Mouse (Mus musculus) kidney, adult 18-20 months (tissue): ENCODE measurements at regions not wholly inside any gene's neighbourhood (a gene's known extent, or its start where the extent isn't known, plus 50 kb on each side); places are given as distances from the start of the nearest gene placed in this dataset.

Experiments
- DNase-seq: peaks from one replicate; pipeline ENCODE4 v3.0.0; 2021

DNA sequence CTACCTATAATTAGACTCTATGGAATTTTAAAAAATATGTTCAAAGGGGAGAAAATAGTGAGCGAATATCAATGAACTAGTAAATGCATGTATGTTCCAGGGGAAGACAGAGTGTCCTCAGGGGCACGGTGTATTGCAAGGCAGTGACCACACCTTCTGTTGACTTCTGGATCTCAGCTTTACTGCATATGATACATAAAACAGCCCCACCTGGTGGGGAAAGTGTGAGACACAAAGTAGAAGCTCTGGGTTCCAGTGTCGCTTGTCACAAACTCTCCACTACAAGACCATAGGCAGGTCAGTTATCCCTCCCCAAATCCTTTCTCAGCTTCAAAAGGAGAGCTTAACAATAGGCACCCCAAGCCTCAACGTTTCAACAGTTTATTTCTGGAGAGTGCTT is 168.8 kb downstream of the Gm11361 start:
- no peak for DNase-seq

DNA sequence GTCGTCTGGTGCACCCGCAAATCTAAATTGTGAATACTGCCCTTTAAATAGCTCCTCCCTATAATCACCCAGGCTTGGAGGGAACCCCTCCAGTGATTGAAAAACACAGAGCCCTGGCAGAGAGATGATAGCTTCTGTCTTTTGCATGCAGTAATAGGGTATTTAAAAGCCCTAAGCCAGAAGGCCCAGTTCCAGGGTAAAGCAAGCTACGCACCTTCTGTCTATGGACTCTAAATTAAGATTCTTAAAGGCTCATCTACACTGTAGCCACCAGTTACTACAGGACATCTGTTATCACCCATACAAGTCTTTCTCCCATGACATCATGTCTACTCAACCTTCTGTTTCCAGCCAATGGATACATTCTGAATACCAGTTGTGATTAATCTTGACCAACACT is 167.8 kb downstream of the Gm11361 start:
- DNase-seq, result no peak

DNA sequence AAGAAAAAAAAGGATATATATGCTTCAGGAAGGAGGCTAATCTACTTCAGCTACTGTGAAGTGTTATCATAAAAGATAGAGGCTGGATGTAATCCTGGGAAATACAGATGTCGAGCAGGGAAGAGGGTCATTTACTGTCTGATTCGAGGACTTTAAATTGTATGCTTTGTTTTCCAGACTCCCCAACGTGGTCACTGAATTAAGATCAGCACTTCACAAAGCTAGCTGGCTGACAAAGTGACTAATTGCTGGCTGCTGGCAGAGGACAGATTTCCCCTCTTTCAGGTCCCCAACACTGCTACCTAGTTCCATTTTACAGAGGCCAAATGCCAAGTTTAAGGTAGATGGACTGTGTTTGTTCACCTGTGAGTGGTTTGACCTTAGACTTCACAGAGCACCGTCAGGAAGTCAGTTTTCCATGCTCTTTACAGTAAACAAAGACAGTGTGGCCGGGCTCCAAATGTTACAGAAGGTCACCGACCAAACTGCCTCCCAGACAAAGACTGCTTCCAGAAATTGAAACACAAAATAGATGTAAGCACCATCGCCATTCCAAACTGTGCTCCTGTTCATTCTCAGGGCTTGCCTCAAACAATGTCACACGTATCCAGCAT is 167.2 kb downstream of the Gm11361 start:
- DNase-seq, result peak; percentile 16

DNA sequence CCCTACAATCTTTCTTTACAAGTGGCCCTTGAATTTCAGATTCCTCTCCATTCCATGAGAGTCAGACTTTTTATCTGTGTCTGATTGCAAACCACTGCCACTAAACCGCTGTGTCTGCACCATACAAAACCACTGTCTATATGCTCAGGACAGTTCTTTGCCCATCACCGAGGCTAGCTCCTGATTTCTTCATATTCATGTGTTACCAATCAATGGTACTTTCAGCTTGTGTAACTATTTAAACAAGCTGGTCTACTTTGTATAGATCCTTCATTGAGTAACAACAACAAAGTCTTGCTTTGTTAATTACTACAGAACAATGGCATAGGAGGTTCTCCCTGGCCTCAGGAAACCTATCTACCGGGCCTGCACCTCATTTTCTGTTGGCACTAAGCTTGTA is 164.0 kb downstream of the Gm11361 start:
- DNase-seq, result no peak

DNA sequence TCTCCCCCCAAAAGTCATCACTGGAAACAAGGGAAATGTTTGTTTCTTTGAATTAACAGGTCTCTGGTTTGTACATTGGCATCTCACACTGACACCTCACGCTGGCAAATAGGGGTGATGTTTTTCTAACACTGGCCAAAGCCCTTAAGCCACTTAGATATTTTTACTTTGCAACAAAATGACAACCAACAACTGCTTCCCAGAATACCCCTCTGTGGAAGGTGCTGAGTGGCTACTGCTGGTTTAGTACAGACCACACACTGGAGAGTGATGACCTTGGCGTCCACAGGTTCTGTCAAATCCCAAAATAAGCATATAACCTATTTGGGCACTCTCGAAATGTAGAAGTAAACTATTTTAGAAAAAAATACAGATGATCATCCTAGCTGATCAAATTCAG is 163.3 kb downstream of the Gm11361 start:
- no peak for DNase-seq

DNA sequence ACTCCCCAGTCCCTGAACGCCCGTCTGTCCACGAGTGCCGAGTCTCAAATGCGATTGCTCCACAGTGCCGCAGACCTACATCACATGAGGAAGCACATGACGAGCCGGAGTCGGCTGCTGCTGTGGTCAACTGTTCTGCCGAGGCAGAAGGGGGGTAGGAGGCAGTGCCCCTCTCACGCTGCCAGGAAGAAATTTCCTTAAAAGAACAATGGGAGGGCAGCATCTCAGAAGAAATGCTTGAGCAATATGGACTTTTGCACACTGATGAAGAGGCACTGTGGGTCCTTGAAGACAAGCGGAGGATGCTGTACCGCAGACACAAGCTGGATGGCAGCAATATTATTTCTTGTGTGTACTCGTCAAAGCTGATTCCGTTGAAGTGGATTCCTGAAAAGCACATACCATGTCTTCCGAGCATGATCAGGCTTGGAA is 162.6 kb downstream of the Gm11361 start:
- peak; percentile 44 for DNase-seq

DNA sequence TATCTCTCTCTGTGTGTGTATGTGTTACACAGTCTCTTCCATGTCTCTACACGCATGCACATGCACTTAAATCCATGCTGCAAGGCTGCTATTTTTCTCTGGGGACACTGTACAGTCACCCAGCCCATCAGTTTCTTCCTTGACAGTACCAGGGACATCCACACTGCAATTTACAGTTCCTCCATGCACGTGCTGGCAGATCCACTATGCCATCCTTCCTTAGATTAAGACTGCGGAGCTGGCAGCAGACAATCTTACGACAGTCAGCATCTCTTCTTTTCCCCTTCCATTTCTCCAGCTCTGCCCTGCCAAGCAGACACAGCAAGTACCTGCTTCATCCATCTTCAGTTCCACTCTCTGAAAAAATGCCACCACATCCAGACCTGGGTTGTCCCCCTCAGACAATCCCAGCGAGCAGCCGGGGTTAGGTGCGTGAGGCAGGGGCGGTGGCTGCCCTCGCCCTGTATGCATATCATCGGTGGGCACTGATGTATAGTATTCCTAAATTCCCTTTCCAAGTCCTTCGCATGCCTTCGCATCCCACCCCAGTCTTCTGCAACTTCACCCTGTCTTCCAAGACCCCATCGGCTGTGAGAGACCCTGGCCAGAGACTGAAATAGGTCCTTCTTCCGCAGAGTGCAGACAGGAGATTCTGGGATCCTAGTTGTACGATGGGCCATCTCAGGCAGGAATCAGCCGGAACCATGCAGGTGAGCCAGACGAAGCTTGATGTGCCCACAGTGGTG is 161.8 kb downstream of the Gm11361 start:
- DNase-seq, result no peak

DNA sequence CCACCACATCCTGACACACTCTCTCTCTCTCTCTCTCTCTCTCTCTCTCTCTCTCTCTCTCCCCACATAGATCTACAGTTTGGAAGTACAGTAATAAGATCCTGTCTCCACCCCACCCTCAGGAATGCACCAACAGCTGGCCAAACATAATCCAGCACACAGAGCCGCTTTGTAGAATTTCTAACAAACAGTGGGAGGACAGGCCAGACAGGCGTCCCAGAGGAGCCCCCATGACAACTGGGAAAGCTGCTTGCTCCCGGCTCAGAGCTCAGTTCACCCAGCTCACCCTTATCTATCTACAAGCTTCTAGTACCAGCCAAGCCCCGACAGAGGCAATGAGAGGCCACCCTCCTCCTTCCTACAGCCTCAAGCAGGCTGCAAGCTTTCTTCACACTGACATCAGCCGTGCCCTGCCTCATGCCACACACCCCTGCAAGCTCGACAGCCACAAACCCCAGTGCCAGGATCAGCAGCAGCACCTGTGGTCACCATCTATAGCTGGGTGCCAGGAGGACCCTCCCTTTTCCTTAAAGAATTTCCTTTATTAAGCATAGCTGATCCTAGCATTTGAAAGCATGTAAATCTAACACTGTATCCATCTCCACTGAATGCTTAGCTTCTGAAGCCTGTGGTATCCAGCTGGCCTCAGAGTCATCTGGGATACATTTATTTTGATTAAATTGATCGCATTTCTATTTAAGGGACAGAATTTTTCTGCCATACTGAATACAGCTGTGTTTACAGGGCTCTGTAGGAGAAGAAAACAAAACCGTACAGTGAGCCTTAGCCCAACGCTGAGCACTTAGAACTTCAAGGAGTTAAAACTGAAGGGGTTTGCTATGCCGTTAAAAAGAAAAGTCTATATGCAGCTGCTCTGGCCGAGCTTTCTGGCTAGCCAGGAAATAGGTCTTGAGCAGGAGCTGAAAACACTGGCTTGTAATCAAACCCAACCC is 160.9 kb downstream of the Gm11361 start:
- peak; percentile 33 for DNase-seq

DNA sequence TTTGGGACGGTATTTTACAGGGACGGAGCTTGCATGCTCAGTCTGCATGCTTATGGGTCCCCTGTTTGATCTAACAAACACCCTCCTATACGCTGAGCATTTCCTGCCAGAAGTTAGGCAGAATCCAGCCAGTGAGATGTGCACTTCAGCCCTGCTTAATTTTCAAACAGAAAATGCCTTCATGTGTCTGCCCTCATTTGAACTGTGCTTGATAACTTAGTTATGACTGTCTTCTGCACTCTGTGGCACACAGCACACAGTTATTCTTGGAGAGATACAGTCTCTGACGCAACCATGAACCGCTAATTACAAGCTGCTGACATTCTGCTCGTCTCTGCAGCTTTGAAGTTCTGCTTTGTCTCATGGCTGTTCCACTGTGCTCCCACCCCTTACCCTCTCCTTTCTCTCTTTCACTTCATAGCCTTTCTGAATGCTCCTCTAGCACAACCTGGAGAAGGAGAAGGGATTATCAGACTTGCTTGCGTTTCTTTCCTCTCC is 160.2 kb downstream of the Gm11361 start:
- peak; percentile 24 for DNase-seq

DNA sequence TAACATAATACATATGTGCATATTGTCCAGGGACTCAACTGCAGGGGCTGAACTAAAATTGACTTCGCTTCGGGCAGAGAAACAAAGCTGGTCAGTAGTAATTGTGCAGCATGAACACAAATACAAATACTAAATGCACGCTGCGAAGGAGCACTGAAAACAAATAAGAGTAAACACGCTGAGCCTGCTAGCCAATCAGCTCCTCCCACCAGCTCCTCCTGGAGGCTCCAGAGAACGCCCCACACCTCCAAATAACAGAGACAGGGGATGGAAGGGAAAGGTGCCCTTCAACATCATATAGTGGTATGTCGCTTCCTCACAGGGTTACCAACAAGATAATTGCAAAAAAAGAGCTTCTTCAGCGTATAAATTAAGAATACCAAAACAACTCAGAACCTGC is 159.6 kb downstream of the Gm11361 start:
- DNase-seq, result no peak

DNA sequence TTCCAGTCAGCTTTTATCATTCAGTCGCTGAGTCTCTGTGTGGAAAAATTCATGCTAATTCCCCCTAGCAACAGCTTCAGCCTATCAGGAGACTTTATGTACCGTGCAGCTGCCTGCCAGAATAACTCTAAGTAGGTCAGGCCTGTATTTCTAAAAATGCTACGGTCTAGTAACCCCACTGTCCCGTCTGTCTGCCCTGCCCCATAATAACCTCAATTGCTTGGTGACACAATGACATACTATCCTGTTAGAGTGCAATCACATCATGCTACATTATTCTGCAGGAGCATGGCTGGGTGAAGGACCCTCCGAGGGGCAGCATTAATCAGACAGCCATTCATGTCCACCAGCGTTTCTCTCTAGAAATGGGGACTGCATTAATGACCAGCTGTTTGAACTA is 158.9 kb downstream of the Gm11361 start:
- DNase-seq, result peak; percentile 49

DNA sequence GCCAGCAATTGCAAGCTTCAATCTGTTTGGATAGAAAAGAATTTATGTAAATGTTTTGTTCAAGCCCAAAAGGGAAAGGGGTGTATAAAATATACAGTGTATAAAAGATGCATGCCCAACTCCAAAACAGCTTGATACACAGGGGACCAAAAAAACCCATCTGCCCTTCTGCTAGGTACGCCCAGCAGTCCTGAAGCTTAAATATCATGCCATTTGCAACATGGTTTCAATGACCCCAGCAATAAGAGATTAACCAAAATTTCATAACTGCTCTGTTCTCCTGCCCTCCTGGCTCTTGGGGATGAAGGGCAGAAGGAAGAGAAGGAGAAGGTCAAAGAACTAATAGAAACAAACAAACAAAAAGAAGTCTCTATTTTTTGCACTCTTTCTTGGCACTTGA is 158.4 kb downstream of the Gm11361 start:
- DNase-seq, result no peak

DNA sequence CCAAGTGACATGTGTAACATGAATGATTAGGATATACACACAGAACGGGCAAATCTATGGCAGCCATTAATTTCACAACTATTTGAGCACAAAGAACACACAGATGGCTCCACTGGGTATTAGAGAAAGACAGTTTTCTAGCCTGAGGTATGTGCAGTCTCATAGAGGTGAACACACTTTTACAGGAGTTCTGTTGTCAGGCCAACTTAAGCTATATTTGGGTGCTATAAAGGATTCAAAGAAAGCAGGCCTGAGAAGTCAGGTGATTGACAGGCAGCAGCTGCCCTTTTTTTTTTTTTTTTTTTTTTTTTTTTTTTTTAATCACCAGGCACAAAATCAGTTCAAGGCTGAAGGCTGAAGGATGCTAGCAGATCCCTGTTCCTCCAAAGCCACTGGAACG is 153.0 kb downstream of the Gm11361 start:
- no peak for DNase-seq

DNA sequence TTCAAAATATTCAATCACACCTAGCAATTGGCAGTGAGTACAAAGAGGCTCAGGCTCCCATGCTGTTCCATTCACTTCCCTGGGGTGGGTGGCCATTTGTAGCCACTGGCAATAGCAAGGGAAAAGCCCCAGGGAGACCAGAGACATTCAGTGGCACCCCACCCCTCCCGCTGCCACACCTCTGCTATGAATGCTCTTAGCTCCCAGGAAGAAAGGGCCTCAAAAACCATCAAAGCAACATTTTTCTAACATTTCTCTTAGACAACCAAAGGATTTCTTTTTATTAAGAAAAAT is 152.2 kb downstream of the Gm11361 start:
- no peak for DNase-seq

DNA sequence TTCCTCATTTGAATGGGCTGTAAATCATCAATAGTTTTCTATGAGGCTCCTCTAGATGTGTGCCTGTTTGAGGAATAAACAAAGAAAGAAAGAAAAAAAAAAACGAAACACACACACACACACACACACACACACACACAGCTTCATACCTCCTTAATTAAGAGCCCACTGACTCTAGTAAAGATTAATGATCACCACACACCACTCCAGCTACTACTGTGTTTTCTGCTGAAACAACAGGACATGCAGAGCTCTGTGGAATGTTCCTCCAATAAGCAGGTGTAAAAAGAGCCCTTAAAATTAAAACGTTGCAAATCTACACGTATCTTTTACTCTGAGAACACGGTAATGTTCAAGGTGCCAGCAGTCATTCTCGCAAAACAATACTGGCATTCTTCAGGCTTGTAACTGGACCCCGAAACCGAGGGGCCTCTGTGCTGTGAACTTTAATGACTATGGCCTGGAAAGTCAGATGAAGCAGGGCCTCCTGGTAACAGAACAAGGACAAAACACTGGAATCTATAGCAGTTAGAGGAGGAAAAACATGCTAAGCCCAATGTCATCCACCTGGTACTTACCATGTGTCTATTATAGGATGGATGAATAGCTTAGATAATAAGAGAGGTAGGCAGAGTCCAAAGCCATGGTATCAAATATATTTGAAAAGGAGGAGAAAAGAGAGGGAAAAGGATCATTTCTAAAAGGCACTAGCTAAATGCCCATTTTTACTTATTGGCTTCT is 151.7 kb downstream of the Gm11361 start:
- DNase-seq, result no peak

DNA sequence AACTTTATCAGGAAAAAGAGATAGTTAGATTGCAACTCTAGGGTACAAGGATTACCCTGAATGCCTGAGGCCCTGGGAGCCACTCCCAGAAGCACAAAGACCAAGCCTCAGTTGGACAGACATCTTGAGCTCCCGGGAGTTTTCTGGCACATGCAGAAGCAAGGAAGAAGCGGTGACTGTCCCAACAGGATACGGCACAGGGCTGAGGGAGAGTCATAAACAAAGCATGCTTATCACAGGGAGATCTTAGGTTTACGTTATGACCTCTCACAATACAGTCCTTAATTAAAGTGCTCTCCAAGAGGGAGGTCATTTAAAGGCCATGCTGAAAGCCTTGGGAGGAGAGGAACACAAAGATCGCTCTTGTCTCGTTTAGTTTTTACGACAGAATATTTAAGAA is 143.1 kb downstream of the Gm11361 start:
- no peak for DNase-seq
